Mouse (Mus musculus): ENCODE data around the gene Ppfia1. TPM values are rescaled to one million over a fixed set of nuclear protein-coding genes. Genes with fewer than 3 reads are reported as not detected.

The Ppfia1 gene
- polyA plus RNA-seq, 1 experiment from 2014 or later = 38.6 TPM

- Histone ChIP-seq H3K4me2 (ENCODE audit: low read depth, low read length) (peak overlapping the region; percentile 72), H3K36me3 (ENCODE audit: control insufficient read depth, insufficient read depth, low read length) (peaks cover 20% of the 10 kb centered on the region), H3K27me3 (replicated peaks; ENCODE audit: control insufficient read depth, insufficient read depth, low read length) (no peaks in the 10 kb centered on the region), H3K4me1 (ENCODE audit: control insufficient read depth, insufficient read depth, low read length) (peaks cover 9% of the 10 kb centered on the region), H3K4me3 (ENCODE audit: low read depth, low read length) (peak overlapping the region; percentile 89; the same call in 1 of the 2 replicates), H3K27ac (replicated peaks; ENCODE audit: low read depth, low read length) (no peak overlapping the region), H3K9ac (ENCODE audit: low read depth, low read length) (peak overlapping the region; percentile 94), H3K9me3 (ENCODE audit: control insufficient read depth, low read length) (no peaks in the 10 kb centered on the region)
- 83% methylated on average over 5 of the region's 5 CpGs for WGBS
- ATAC-seq (ENCODE audit: low read depth) = no peak
- DNase-seq (ENCODE audit: low spot score) = no peak
Measured at GRCm38 (mm10) chr7:144468741-144469140, 84.8 kb downstream of the Ppfia1 start.

DNA sequence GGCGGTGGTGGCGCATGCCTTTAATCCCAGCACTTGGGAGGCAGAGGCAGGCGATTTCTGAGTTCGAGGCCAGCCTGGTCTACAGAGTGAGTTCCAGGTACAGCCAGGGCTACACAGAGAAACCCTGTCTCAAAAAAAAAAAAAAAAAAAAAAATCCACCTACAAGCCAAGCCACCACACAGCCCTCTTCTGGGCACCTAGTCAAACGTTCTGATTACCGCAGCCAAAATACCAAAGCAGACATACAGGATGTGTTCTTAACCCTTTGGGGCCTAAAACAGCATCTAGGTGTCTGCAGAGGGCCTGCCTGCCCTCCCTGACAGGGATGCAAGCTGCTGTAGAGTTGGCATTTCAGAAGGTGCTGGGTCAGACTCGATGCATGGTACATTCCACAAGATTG lies 91.0 kb downstream of the Ppfia1 start:
- DNase-seq (ENCODE audit: low spot score) = no peak
- no peaks in the 10 kb centered on the region for H3K9me3 ChIP-seq (ENCODE audit: control insufficient read depth, low read length)
- WGBS = 87% methylated on average over 7 of the region's 7 CpGs
- H3K4me2 ChIP-seq (ENCODE audit: low read depth, low read length) = no peak overlapping the region
- H3K9ac ChIP-seq (ENCODE audit: low read depth, low read length) = no peak overlapping the region
- H3K36me3 ChIP-seq (ENCODE audit: control insufficient read depth, insufficient read depth, low read length) = peaks cover 81% of the 10 kb centered on the region
- ATAC-seq (ENCODE audit: low read depth) = no peak
- H3K4me3 ChIP-seq (ENCODE audit: low read depth, low read length) = no peak overlapping the region
- H3K4me1 ChIP-seq (ENCODE audit: control insufficient read depth, insufficient read depth, low read length) = no peaks in the 10 kb centered on the region
- H3K27ac ChIP-seq (replicated peaks; ENCODE audit: low read depth, low read length) = no peak overlapping the region
- H3K27me3 ChIP-seq (replicated peaks; ENCODE audit: control insufficient read depth, insufficient read depth, low read length) = no peaks in the 10 kb centered on the region

DNA sequence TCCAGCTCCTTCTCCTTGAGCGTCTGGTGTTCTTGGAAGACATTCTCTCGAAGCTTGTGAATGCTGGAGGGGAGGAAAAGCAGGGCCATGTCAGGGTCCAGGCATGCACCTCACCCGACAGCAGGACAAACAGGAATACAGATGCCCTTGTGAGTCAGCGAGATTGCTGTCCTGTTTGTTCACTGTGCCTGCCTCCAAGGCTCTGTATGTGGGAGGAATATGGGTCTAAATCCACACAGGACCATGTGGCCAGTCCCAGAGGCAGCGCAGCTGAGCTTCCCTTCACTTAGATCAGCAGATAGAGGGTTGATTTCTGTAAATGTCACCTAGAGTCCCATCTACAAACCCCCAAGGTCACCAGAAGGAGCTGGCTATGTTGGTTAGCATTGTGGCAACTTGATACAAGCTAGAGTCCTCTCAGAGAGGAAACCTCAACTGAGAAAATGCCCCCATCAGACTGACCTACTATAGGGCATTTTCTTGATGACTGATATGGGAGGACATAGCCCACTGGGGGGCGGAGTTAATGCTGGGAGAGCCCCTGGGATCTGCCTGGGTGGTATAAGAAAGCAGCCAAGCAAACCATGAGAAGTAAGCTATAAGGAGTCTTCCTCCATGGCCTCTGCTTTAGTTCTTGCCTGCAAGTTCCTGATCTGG lies 92.2 kb downstream of the Ppfia1 start:
- H3K4me1 ChIP-seq (ENCODE audit: control insufficient read depth, insufficient read depth, low read length) = no peaks in the 10 kb centered on the region
- peaks cover 92% of the 10 kb centered on the region for H3K36me3 ChIP-seq (ENCODE audit: control insufficient read depth, insufficient read depth, low read length)
- H3K4me3 ChIP-seq (ENCODE audit: low read depth, low read length) = no peak overlapping the region
- no peaks in the 10 kb centered on the region for H3K9me3 ChIP-seq (ENCODE audit: control insufficient read depth, low read length)
- ATAC-seq (ENCODE audit: low read depth) = no peak
- no peak overlapping the region for H3K27ac ChIP-seq (replicated peaks; ENCODE audit: low read depth, low read length)
- H3K27me3 ChIP-seq (replicated peaks; ENCODE audit: control insufficient read depth, insufficient read depth, low read length) = no peaks in the 10 kb centered on the region
- DNase-seq (ENCODE audit: low spot score) = no peak
- H3K9ac ChIP-seq (ENCODE audit: low read depth, low read length) = no peak overlapping the region
- WGBS = 96% methylated on average over 6 of the region's 6 CpGs
- no peak overlapping the region for H3K4me2 ChIP-seq (ENCODE audit: low read depth, low read length)

- Histone ChIP-seq H3K36me3 (ENCODE audit: control insufficient read depth, insufficient read depth, low read length) (peaks cover 99% of the 10 kb centered on the region), H3K9ac (ENCODE audit: low read depth, low read length) (no peak overlapping the region)
Measured at GRCm38 (mm10) chr7:144458881-144459280, 94.6 kb downstream of the Ppfia1 start.

GRCm38 (mm10) chr7:144450661-144451060 lies 102.9 kb downstream of the Ppfia1 start:
- Histone ChIP-seq H3K4me2 (ENCODE audit: low read depth, low read length) (no peak overlapping the region), H3K9me3 (ENCODE audit: control insufficient read depth, low read length) (no peaks in the 10 kb centered on the region), H3K36me3 (ENCODE audit: control insufficient read depth, insufficient read depth, low read length) (peaks cover 100% of the 10 kb centered on the region), H3K9ac (ENCODE audit: low read depth, low read length) (no peak overlapping the region), H3K4me3 (ENCODE audit: low read depth, low read length) (no peak overlapping the region), H3K27ac (replicated peaks; ENCODE audit: low read depth, low read length) (no peak overlapping the region), H3K4me1 (ENCODE audit: control insufficient read depth, insufficient read depth, low read length) (no peaks in the 10 kb centered on the region), H3K27me3 (replicated peaks; ENCODE audit: control insufficient read depth, insufficient read depth, low read length) (no peaks in the 10 kb centered on the region)
- ATAC-seq (ENCODE audit: low read depth) (no peak), DNase-seq (ENCODE audit: low spot score) (no peak)
- WGBS = 89% methylated on average over 9 of the region's 9 CpGs

More at GRCm38 (mm10) chr7:144458881-144459280, 94.6 kb downstream of the Ppfia1 start:
- Histone ChIP-seq H3K4me3 (ENCODE audit: low read depth, low read length) (no peak overlapping the region), H3K9me3 (ENCODE audit: control insufficient read depth, low read length) (no peaks in the 10 kb centered on the region), H3K27ac (replicated peaks; ENCODE audit: low read depth, low read length) (no peak overlapping the region), H3K4me1 (ENCODE audit: control insufficient read depth, insufficient read depth, low read length) (no peaks in the 10 kb centered on the region), H3K4me2 (ENCODE audit: low read depth, low read length) (no peak overlapping the region), H3K27me3 (replicated peaks; ENCODE audit: control insufficient read depth, insufficient read depth, low read length) (no peaks in the 10 kb centered on the region)
- DNase-seq (ENCODE audit: low spot score) (no peak), ATAC-seq (ENCODE audit: low read depth) (no peak)
- WGBS = 100% methylated on average over 1 of the region's 1 CpGs

DNA sequence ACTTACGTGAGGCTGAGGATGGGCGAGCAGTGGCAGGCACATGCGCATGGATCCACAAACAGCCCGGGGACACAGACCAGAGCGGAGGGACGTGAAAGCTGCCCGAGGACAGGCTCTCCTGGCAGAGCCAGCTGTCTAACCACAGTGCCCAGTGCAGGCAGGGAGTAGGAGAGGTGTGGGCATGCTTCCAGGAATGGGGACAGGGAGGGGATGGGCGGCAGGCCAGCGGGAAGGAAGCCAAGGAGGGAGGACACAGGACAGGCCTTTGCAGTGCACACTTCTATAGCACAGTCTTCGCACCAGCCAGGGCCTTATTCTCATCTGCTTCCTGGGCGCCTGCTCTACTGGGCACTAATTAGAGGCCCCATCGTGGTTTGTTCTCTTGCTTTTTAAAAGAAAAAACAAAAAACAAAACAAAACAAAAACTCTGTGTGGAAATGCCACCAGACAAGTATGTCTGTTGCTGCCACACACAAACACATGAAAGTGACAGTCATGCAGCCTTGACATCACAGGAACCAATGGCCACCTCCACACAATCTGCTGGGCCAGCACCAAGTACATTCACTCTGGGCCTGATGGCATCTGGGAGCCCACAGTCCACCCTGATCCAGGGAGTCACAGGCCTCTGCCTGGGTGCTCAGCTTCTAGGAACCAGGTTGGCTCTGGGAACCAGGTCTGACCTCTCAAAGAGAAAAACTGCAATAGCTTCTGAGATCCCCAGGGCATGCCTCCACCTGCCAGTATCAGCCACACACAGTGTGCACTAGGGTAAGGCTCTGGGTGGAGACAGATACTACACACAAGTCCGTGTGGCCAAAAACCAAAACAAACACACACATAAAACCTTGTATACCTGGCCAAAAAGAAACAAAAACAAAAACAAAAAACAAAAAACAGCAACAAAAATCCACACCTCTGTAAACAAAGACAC lies 103.6 kb downstream of the Ppfia1 start:
- ATAC-seq (ENCODE audit: low read depth) = peak; percentile 77; the same call in 1 of the 2 replicates
- DNase-seq (ENCODE audit: low spot score) = peak; percentile 21
- Histone ChIP-seq H3K4me2 (ENCODE audit: low read depth, low read length) (no peak overlapping the region), H3K27ac (replicated peaks; ENCODE audit: low read depth, low read length) (no peak overlapping the region), H3K27me3 (replicated peaks; ENCODE audit: control insufficient read depth, insufficient read depth, low read length) (no peaks in the 10 kb centered on the region), H3K4me1 (ENCODE audit: control insufficient read depth, insufficient read depth, low read length) (no peaks in the 10 kb centered on the region), H3K4me3 (ENCODE audit: low read depth, low read length) (no peak overlapping the region), H3K36me3 (ENCODE audit: control insufficient read depth, insufficient read depth, low read length) (peaks cover 100% of the 10 kb centered on the region), H3K9ac (ENCODE audit: low read depth, low read length) (no peak overlapping the region), H3K9me3 (ENCODE audit: control insufficient read depth, low read length) (no peaks in the 10 kb centered on the region)
- WGBS = 86% methylated on average over 13 of the region's 13 CpGs

DNA sequence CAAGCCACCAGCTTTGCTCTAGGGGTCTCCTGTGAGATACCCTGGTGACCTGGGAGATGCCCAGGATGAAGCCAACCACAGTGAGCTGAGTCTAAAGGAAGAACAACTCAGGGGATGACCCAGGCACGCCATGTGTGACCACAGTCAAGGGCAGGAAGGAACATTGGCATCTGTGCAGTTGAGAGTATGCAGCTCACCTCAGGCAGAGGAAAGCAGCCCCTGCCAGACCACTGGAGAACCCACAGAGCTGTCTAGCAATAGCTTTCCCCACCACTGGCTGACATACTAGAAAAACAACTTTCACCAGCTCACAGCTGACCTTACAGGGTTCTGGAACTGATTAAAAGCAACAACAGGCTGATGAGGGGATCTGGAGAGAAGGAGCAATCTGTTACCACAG lies 105.3 kb downstream of the Ppfia1 start:
- no peak overlapping the region for H3K4me3 ChIP-seq (ENCODE audit: low read depth, low read length)
- 67% methylated on average over 1 of the region's 1 CpGs for WGBS
- H3K36me3 ChIP-seq (ENCODE audit: control insufficient read depth, insufficient read depth, low read length) = peaks cover 98% of the 10 kb centered on the region
- no peak overlapping the region for H3K9ac ChIP-seq (ENCODE audit: low read depth, low read length)
- no peak for ATAC-seq (ENCODE audit: low read depth)
- H3K4me1 ChIP-seq (ENCODE audit: control insufficient read depth, insufficient read depth, low read length) = no peaks in the 10 kb centered on the region
- no peaks in the 10 kb centered on the region for H3K9me3 ChIP-seq (ENCODE audit: control insufficient read depth, low read length)
- no peaks in the 10 kb centered on the region for H3K27me3 ChIP-seq (replicated peaks; ENCODE audit: control insufficient read depth, insufficient read depth, low read length)
- no peak overlapping the region for H3K4me2 ChIP-seq (ENCODE audit: low read depth, low read length)
- H3K27ac ChIP-seq (replicated peaks; ENCODE audit: low read depth, low read length) = no peak overlapping the region
- DNase-seq (ENCODE audit: low spot score) = peak; percentile 5

GRCm38 (mm10) chr7:144447146-144447545 lies 106.4 kb downstream of the Ppfia1 start:
- Histone ChIP-seq H3K4me2 (ENCODE audit: low read depth, low read length) (no peak overlapping the region), H3K27ac (replicated peaks; ENCODE audit: low read depth, low read length) (no peak overlapping the region), H3K9me3 (ENCODE audit: control insufficient read depth, low read length) (no peaks in the 10 kb centered on the region), H3K36me3 (ENCODE audit: control insufficient read depth, insufficient read depth, low read length) (peaks cover 96% of the 10 kb centered on the region), H3K4me1 (ENCODE audit: control insufficient read depth, insufficient read depth, low read length) (no peaks in the 10 kb centered on the region), H3K9ac (ENCODE audit: low read depth, low read length) (no peak overlapping the region), H3K27me3 (replicated peaks; ENCODE audit: control insufficient read depth, insufficient read depth, low read length) (no peaks in the 10 kb centered on the region), H3K4me3 (ENCODE audit: low read depth, low read length) (no peak overlapping the region)
- WGBS = 78% methylated on average over 3 of the region's 3 CpGs
- no peak for ATAC-seq (ENCODE audit: low read depth)
- DNase-seq (ENCODE audit: low spot score) = no peak

Measured in embryonic facial prominence, embryonic 14.5 days (tissue).